Mouse (Mus musculus) layer of hippocampus, adult 2 months (tissue): Measurements from ENCODE around the gene Them4. TPM values are rescaled to one million over a fixed set of nuclear protein-coding genes. Genes with fewer than 3 reads are reported as not detected.
"Not testable (repeated sequence)": the region's sequence is repeated elsewhere in the genome, so short reads cannot be mapped to it uniquely, and the experiment has no call there.

ENCODE experiments used
- DNase-seq, 2 experiments: peaks; one replicate each; pipeline ENCODE4 v3.0.0; 2022; ENCODE audit warnings: low spot score in 2 of 2
- H3K27ac ChIP-seq: fragments of 200-600 bp; 2 replicates; pipeline ENCODE4 v1.8.1; 2022
- H3K4me3 ChIP-seq: fragments of 200-600 bp; 2 replicates; pipeline ENCODE4 v1.8.1; 2022; ENCODE audit warnings: mild to moderate bottlenecking
- CTCF ChIP-seq: fragments of 200-600 bp; conservative IDR thresholded peaks from 2 replicates; pipeline ENCODE4 v1.8.1; 2022; ENCODE audit warnings: antibody characterized with exemption, mild to moderate bottlenecking, moderate library complexity
- long read RNA-seq, 2 experiments: library from polyadenylated mRNA; stranded (forward); transcript quantifications; one replicate each; pipeline ENCODE4 v2.0.0; 2021; ENCODE audit warnings: borderline mapping rate in 2 of 2
- total RNA-seq, 2 experiments: library from RNA; stranded (reverse); gene quantifications; 2 replicates each; pipeline ENCODE4 v1.2.3; 2021

Them4 gene
- total RNA-seq: 10 to 100 TPM; 24.3 to 26.5 TPM
- long read RNA-seq, experiment 1, transcript Them4-201 (6 exons, 1,781 nt): major isoform, 11 of 15 reads
- long read RNA-seq, experiment 1, partial matches to known transcripts: 2 of 15 reads
- long read RNA-seq, experiment 1, other reads (novel, unspliced or antisense): 2 of 15 reads
- long read RNA-seq, experiment 2, transcript Them4-201 (6 exons, 1,781 nt): major isoform, 14 of 19 reads
- long read RNA-seq, experiment 2, partial matches to known transcripts: 1 of 19 reads
- long read RNA-seq, experiment 2, other reads (novel, unspliced or antisense): 4 of 19 reads

DNA sequence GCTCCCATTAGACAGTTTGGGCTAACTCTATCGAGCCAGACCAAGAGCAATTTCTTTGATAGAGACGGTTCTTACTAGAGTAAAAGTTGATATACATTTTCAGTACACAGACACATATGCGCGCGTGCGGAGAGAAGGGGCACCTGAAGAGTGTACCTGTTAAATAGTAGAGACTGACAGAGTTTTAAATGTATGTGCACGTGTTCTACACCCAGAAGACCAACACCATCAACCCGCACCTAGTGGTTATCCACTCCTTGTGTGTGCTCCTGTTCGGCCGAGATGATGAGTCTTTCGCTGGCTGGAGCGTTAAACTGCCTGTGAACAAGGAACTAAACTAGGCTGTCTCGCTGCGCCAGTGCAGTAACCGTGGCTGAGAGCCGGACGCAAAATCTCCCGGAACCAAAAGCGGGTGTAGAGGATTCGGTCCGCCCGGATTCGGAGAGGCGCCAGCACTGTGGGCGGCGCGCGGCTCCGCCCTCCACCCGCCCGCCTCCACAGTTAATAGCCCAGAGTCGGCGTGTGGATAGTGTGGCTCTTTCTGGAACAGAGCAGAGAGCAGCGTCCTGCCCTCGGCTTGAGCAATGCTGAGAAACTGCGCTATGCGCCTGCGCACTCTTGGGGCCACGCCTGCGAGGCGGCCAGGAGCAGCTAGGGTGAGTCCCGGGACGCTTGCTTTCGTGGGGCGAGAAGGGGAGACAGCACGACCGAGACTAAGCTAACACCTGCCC is at the start of gene Them4:
Gene Them4, plus strand, starts transcription at position 457 of the 731 bp plus-strand sequence.
- Histone ChIP-seq H3K4me3 (peak within 1 kb of the TSS; percentile 74), H3K27ac (peak within 1 kb of the TSS; percentile 93)
- no peak; the same call in none of the 2 replicates for TF ChIP-seq CTCF
- DNase-seq: peak; percentile 87 to 90

DNA sequence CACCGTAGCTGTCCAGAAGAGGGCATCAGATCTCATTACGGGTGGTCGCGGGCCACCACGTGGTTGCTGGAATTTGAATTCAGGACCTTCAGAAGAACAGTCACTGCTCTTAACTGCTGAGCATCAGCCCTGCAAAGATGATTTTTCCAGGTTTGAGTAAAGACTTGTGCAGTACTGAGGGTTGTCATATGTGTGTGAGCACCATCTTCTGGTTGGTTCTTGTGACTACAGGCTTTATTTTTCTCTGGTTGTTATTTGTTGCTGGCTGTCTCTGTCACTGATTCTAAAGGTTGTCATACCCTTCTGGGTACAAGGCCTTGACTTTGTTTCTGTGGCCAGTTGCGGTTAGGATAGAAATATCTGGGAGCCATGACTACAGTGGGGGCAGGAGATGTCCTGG is 49.3 kb upstream of the Them4 start:
- no peak overlapping the region for H3K27ac ChIP-seq
- peak; percentile 21 to 23 for DNase-seq
- no peak overlapping the region for H3K4me3 ChIP-seq
- peak; percentile 75 for TF ChIP-seq CTCF

DNA sequence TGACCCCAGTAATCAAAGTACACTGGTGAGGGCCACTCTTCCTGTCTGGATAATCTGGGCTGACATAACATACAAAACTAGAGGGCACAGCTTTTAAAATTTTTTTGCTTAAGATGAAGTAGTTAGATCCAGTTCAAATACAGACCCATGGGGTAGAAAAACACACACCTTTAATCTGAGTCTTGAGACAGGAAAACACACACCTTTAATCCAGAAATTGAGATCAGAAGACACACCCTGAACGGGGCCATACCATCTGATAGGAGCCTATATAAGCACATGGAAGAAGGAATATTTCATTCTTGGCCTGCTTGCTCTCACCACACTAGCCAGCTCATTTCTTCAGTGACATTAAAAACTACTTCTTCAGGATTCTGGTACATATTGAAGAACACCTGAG is 46.2 kb upstream of the Them4 start, which contains the start of gene Gm4778:
Gene Gm4778, plus strand, starts transcription at position 301 of the 400 bp plus-strand sequence.
- H3K4me3 ChIP-seq, DNase-seq, H3K27ac ChIP-seq: not testable (repeated sequence)

- no peak for TF ChIP-seq CTCF
- Histone ChIP-seq H3K27ac (no peak overlapping the region), H3K4me3 (no peak overlapping the region)
- no peak for DNase-seq
These were observed 33.9 kb upstream of the Them4 start for GRCm38 (mm10) chr3:94275991-94276390.

DNA sequence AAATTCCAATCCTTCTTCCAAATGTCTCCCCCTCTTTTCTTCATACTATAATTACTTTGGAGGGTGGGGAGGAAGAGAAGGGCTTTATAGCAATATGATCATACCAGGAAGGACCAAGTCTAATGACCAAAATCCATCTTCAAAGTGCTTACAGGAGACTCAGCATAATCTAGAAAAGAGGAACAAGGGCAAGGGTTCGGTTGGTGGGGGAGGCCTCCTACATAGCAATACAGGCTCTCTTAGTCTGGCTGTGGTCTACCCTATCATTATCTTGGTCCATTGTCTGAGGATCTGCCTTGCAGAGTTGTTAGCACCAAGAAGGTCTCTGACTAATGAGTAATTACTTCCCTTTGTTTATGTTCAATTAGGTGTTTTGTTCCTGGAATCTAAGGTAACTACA is 4.4 kb upstream of the Them4 start:
- no peak for DNase-seq
- Histone ChIP-seq H3K27ac (no peak overlapping the region), H3K4me3 (no peak overlapping the region)
- no peak for TF ChIP-seq CTCF

DNA sequence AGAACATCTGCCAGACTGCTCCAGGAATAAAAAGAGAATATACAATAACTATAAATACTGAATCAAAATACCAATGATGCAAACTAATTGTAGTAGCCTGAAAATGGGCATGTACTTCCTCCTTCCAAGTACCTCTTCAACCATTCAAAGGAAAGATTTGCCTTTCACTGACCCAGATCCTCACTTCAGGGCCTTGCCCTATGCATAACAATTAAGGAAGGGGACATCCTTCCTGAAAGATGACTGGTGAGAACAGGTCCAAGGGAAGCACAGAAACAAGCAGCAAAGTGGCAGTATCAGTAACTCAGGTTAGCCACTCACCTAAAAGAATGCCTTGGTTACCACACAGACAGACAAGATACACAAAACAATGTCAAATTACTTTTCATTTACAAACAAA is 2.9 kb upstream of the Them4 start:
- TF ChIP-seq CTCF: no peak
- no peak overlapping the region for H3K27ac ChIP-seq
- H3K4me3 ChIP-seq: no peak overlapping the region
- no peak for DNase-seq

GRCm38 (mm10) chr3:94310491-94310890 is 602 bp downstream of the Them4 start:
- no peak for DNase-seq
- TF ChIP-seq CTCF: no peak
- Histone ChIP-seq H3K4me3 (peak overlapping the region; percentile 74), H3K27ac (peak overlapping the region; percentile 93)

DNA sequence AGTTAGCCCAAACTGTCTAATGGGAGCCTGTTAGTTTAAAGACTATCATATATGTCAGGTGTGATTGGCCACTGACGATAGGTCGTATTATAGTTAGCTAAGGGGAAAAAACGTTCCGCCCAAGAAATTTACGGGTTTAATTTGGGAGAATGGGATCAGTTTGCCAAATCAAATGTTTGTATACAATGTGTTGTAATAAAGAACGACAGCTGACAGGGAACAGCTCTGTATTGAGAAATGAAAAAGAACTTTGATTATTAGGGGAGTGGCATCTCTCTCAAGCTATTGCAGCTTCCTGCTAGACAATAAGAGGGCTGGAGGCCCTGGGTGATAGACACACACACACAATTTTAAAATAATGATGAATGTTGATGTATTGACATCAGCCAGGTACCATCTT is 1.0 kb downstream of the Them4 start:
- no peak for DNase-seq
- H3K4me3 ChIP-seq: peak overlapping the region; percentile 74
- H3K27ac ChIP-seq: peak overlapping the region; percentile 93; the same call in 1 of the 2 replicates
- no peak for TF ChIP-seq CTCF

- no peak overlapping the region; the same call in 1 of the 2 replicates for H3K27ac ChIP-seq
- DNase-seq: no peak
- peak overlapping the region; percentile 74 for H3K4me3 ChIP-seq
- TF ChIP-seq CTCF: no peak
These were observed 1.5 kb downstream of the Them4 start for GRCm38 (mm10) chr3:94311376-94311775.

DNA sequence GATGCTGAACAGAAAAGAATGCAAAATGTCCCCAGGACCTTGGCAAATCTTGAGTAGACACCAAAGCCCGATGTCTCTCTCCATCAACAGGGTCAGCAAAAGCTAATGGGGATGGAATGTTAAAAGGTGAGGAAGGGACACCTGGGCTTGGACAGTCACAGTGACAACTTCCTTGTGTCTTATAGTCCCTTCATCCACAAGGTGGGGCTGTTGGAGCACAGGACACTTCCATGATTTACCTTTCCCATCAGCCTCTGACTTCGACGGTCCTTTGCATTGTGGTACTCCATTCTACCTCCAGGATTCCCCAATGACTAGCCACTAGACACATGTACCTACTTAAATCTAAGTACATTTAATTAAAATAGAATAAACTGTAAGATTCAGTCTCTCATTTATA is 18.8 kb downstream of the Them4 start:
- no peak for DNase-seq
- Histone ChIP-seq H3K4me3 (no peak overlapping the region), H3K27ac (no peak overlapping the region)
- peak; percentile 64 for TF ChIP-seq CTCF

GRCm38 (mm10) chr3:94334442-94334841 is 24.6 kb downstream of the Them4 start:
- no peak for DNase-seq
- TF ChIP-seq CTCF: no peak
- H3K4me3 ChIP-seq: no peak overlapping the region
- no peak overlapping the region for H3K27ac ChIP-seq

GRCm38 (mm10) chr3:94338522-94338921 is 28.6 kb downstream of the Them4 start:
- DNase-seq: no peak
- Histone ChIP-seq H3K27ac (no peak overlapping the region), H3K4me3 (no peak overlapping the region)
- TF ChIP-seq CTCF: no peak

DNA sequence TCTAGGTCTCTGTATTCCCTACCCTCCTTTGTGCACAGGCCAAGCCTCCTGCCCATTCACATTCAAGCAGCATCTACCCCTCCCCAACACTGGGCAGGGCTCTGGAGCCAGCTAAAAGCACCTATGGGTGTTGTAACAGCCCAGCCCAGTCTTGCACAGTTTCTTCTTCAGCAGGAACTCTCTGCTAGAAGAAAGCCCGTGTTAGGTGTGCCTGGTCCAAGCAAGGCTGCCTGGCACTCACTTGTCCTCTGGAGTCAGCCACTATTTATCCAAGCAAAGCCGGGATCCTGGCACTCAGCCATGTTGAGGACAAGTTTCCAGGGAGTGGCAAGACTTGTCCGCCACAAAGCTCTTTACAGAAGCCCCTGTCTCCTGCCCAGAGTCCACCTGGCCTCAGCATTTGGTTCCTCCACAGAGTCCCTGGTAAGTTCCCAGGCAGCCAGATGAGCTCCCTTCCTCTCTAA is 32.1 kb downstream of the Them4 start, which contains the start of gene Them5:
Gene Them5, plus strand, starts transcription at position 141 of the 464 bp plus-strand sequence.
- no peak within 1 kb of the TSS for H3K27ac ChIP-seq
- DNase-seq: no peak
- H3K4me3 ChIP-seq: no peak within 1 kb of the TSS
- TF ChIP-seq CTCF: no peak

GRCm38 (mm10) chr3:94342552-94342951 is 32.7 kb downstream of the Them4 start:
- no peak for TF ChIP-seq CTCF
- no peak for DNase-seq
- no peak overlapping the region for H3K27ac ChIP-seq
- no peak overlapping the region for H3K4me3 ChIP-seq
